Mouse (Mus musculus) midbrain, embryonic 13.5 days (tissue): ENCODE data around the gene 5330417C22Rik. TPM values are rescaled to one million over a fixed set of nuclear protein-coding genes. Genes with fewer than 3 reads are reported as not detected.

Experiments
- ATAC-seq: fragments of 200-750 bp; cut with Nextera tagmentation; 2 replicates; pipeline ENCODE4 v1.8.0; 2017; ENCODE audit warnings: mild to moderate bottlenecking, moderate TSS enrichment, moderate library complexity
- H3K27ac ChIP-seq: fragments of 300-500 bp; sonication (generic); 2 replicates; pipeline ENCODE4 v1.5.1; 2015; ENCODE audit warnings: inconsistent platforms, mild to moderate bottlenecking, moderate library complexity
- H3K27me3 ChIP-seq: fragments of 300-500 bp; sonication (generic); 2 replicates; pipeline ENCODE4 v1.6.1; 2015; ENCODE audit warnings: mild to moderate bottlenecking, inconsistent platforms
- H3K36me3 ChIP-seq: fragments of 300-500 bp; sonication (generic); 2 replicates; pipeline ENCODE4 v1.6.1; 2015; ENCODE audit warnings: mild to moderate bottlenecking, inconsistent platforms
- H3K4me1 ChIP-seq: fragments of 300-500 bp; sonication (generic); replicated peaks from 2 replicates; pipeline ENCODE4 v1.6.1; 2015; ENCODE audit warnings: inconsistent platforms
- H3K4me2 ChIP-seq: fragments of 300-500 bp; sonication (generic); replicated peaks from 2 replicates; pipeline ENCODE4 v1.6.1; 2015; ENCODE audit warnings: moderate library complexity, mild to moderate bottlenecking, inconsistent platforms
- H3K4me3 ChIP-seq: fragments of 300-500 bp; sonication (generic); replicated peaks from 2 replicates; pipeline ENCODE4 v1.5.1; 2015; ENCODE audit warnings: mild to moderate bottlenecking, inconsistent platforms
- H3K9ac ChIP-seq: fragments of 300-500 bp; sonication (generic); replicated peaks from 2 replicates; pipeline ENCODE4 v1.6.1; 2015; ENCODE audit warnings: mild to moderate bottlenecking, inconsistent platforms
- H3K9me3 ChIP-seq: fragments of 300-500 bp; sonication (generic); 2 replicates; pipeline ENCODE4 v1.6.1; 2016; ENCODE audit warnings: mild to moderate bottlenecking, inconsistent platforms
- WGBS: fragments of 180-500 bp; shearing (Covaris S2); methylation state at CpG from one replicate; pipeline ENCODE4 v1.1.7; 2015; 5-methylcytosine and 5-hydroxymethylcytosine counted together
- polyA plus RNA-seq: library from polyadenylated mRNA; unstranded; fragments of >200 nt; fragmentation: Nextera tagmentation; extraction: Ambion mirVana; gene quantifications from 2 replicates; pipeline ENCODE4 v1.2.1, GENCODE M21; 2015

5330417C22Rik gene
- polyA plus RNA-seq, 1 experiment from 2014 or later: 7.5 TPM

DNA sequence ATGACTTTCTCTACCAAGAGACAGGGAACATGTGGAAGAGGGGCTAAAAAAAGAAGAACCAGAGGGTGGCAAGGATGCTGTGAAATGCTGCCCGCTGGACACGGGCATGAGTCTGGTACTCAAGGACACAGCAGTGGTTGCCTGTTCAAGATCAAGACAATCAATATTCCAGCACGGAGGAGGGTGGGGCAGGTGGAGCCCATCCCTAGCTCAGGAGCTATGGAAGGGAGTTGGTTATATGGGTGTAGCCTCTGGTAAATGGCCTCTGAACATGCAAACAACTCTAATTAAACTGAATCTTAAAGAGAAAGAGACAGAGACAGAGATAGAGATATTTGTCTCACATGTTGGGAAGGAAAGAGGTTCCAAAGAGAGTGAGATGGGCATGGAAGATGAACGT lies 51.6 kb downstream of the 5330417C22Rik start:
- H3K4me1 ChIP-seq: no peaks in the 10 kb centered on the region
- no peaks in the 10 kb centered on the region for H3K27me3 ChIP-seq
- no peak for ATAC-seq
- H3K9ac ChIP-seq: no peak overlapping the region
- no peak overlapping the region for H3K4me2 ChIP-seq
- no peaks in the 10 kb centered on the region for H3K9me3 ChIP-seq
- 0 out of 2 replicates have a peak, but pooled peaks cover 8% of the 10 kb centered on the region for H3K36me3 ChIP-seq
- H3K27ac ChIP-seq: no peak overlapping the region
- no peak overlapping the region for H3K4me3 ChIP-seq
- WGBS: 95% methylated on average over 4 of the region's 4 CpGs

DNA sequence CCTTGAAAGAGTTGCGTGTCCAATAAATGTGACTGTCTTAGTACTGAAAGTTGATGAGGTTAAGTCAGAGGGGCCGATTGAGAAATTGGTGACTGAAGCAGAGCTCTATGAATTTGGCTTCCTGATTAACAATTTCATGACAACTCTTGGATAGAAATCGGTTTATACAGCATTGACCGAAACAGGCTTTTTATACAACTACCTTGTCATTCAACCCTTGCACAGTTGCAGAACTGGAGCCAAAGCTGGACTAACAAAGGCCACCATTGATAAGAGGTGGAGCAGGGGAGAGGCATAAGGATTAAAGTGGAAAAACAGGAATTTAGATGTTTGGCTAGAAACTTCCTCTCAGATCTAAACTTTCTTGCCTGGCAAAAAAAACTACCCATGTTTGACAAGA lies 57.5 kb downstream of the 5330417C22Rik start:
- no peak overlapping the region for H3K9ac ChIP-seq
- WGBS: 83% methylated on average over 4 of the region's 4 CpGs
- 0 out of 2 replicates have a peak, but pooled peaks cover 5% of the 10 kb centered on the region for H3K36me3 ChIP-seq
- H3K27me3 ChIP-seq: no peaks in the 10 kb centered on the region
- no peaks in the 10 kb centered on the region for H3K4me1 ChIP-seq
- H3K4me2 ChIP-seq: no peak overlapping the region
- H3K9me3 ChIP-seq: no peaks in the 10 kb centered on the region
- H3K27ac ChIP-seq: no peak overlapping the region
- no peak overlapping the region for H3K4me3 ChIP-seq
- ATAC-seq: no peak

DNA sequence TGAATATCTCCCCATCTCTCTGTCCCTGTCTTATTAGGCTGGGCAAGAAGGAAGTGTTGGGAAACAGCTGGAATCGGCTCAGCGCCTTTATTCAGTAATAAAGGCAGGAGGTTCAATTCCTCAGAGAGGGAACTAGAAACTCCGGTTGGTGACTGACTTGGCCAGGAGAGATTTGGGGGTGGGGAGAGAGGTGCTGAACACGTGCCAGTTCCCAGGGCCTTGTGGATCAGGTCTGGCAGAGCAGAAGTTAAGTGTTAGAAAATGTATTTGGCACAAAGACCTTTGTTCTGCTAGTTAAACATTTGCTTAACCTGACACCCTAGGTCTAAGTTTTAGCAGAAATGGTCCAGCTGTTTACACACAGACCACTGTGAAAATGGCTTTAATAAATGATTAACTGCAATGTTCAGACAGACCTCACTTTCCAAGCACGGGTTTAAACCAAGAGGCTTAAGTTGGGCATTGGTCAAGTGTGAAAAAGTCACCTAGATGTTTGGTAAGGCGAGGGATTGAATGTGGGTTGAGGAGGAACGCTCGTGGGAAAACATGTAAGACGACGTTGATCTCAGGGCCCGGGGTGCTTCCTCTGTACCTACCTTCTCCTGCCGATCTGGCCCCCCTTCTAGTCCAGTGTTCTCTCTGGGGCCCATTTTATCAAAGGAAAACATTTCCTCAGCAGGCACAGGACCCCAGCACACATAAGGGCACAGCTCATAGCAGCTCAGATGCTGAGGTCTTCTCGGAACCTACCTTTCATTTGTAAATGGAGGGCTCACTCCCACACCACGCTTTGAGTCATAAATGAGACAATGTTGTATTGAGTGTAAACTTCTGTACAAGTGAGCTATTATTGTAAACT lies 59.3 kb downstream of the 5330417C22Rik start:
- no peaks in the 10 kb centered on the region for H3K9me3 ChIP-seq
- 0 out of 2 replicates have a peak, but pooled peaks cover 5% of the 10 kb centered on the region for H3K36me3 ChIP-seq
- H3K9ac ChIP-seq: no peak overlapping the region
- WGBS: 67% methylated on average over 14 of the region's 14 CpGs
- H3K4me1 ChIP-seq: no peaks in the 10 kb centered on the region
- ATAC-seq: no peak
- no peak overlapping the region for H3K27ac ChIP-seq
- no peak overlapping the region for H3K4me2 ChIP-seq
- no peaks in the 10 kb centered on the region for H3K27me3 ChIP-seq
- no peak overlapping the region for H3K4me3 ChIP-seq

DNA sequence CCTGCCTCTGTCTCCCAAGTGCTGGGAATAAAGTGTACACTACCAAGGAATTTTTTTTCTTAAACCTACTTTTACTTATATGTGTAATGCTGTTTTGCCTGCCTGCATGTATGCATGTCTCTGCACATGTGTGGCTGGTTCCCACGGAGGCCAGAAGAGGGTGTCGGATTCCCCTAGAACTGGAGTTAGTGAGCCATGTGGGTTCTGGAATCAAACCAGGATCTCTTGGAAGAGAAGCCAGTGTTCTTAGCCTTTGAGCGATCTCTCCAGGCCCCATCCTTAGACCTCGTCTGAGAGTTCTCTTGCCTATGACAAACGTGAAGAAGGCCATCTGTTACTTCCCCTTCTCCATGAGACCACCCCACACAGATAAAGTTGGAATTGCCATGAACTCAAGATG lies 60.8 kb downstream of the 5330417C22Rik start:
- Histone ChIP-seq H3K4me1 (no peaks in the 10 kb centered on the region), H3K36me3 (0 out of 2 replicates have a peak, but pooled peaks cover under 1% of the 10 kb centered on the region)
- WGBS: 90% methylated on average over 5 of the region's 5 CpGs

DNA sequence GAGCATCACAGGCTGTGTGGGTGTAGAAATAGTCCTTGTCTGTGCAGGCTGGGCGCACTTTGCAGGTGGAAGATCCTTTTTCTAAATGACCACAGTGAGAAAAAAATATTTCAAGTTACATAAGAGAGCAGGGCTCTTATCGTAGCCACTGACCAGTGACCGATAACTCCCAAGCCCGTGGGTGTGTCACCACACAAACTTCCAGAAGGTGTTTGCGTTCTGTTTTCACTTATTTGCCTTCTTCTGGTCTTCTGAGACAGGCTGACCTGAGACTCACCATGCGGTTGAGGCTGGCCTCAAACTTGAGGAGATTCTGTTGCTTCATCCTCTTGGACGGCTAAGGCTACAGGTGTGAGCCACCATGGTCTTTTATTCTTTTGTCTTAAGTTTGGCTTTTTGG lies 61.4 kb downstream of the 5330417C22Rik start:
- H3K4me2 ChIP-seq: no peak overlapping the region
- H3K9me3 ChIP-seq: no peaks in the 10 kb centered on the region
- no peak overlapping the region for H3K27ac ChIP-seq
- no peak for ATAC-seq
- H3K9ac ChIP-seq: no peak overlapping the region
- no peak overlapping the region for H3K4me3 ChIP-seq
- no peaks in the 10 kb centered on the region for H3K27me3 ChIP-seq
- H3K36me3 ChIP-seq: no peaks in the 10 kb centered on the region
- H3K4me1 ChIP-seq: no peaks in the 10 kb centered on the region
- 93% methylated on average over 7 of the region's 7 CpGs for WGBS

More for the DNA sequence above, 60.8 kb downstream of the 5330417C22Rik start:
- no peak for ATAC-seq
- Histone ChIP-seq H3K27ac (no peak overlapping the region), H3K27me3 (no peaks in the 10 kb centered on the region), H3K4me2 (no peak overlapping the region), H3K9me3 (no peaks in the 10 kb centered on the region), H3K4me3 (no peak overlapping the region), H3K9ac (no peak overlapping the region)

DNA sequence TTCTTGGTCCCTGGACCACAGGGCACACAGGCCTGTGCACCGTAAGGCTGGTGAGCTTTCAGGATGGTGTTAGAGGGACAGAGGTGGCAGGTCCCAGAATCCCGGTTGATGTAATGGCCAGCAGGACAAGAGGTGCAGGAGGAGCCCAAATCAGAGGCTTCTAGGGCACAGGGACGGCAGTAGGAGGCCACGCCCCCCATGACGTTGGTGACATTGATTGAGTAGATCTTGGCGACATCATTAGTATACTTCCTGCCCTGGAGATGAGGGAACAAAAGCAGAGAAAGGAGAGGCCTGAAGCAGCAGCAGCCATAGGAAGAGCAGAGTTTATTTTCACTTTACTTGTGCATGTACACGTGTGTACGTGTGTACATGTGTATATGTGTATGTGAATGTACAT lies 68.6 kb downstream of the 5330417C22Rik start:
- Histone ChIP-seq H3K4me1 (no peaks in the 10 kb centered on the region), H3K4me2 (no peak overlapping the region), H3K9me3 (no peaks in the 10 kb centered on the region), H3K9ac (no peak overlapping the region), H3K27ac (no peak overlapping the region), H3K4me3 (no peak overlapping the region), H3K36me3 (no peaks in the 10 kb centered on the region), H3K27me3 (no peaks in the 10 kb centered on the region)
- 87% methylated on average over 8 of the region's 8 CpGs for WGBS
- no peak for ATAC-seq

DNA sequence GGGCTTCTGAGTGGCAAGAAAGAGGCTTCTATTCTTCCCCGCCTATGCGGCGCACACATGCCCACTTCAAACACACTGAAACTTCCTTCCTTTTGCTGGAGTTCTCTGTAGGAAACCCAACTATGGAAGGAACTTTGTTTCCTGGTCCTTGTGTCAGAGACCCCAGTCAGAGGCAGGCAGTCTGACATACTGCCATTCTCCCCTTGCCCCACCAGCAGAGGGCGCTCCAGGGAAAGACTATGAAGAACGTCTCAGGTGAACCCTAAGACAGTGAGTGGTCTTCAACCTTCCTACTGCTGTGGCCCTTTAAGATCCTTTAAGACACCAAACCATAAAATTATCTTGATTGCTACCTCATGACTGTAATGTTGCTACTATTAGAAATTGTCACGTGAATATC lies 69.9 kb downstream of the 5330417C22Rik start:
- Histone ChIP-seq H3K4me1 (no peaks in the 10 kb centered on the region), H3K36me3 (no peaks in the 10 kb centered on the region), H3K4me3 (no peak overlapping the region), H3K4me2 (no peak overlapping the region), H3K9me3 (no peaks in the 10 kb centered on the region), H3K27ac (no peak overlapping the region), H3K27me3 (no peaks in the 10 kb centered on the region), H3K9ac (no peak overlapping the region)
- no peak for ATAC-seq
- 93% methylated on average over 6 of the region's 6 CpGs for WGBS

DNA sequence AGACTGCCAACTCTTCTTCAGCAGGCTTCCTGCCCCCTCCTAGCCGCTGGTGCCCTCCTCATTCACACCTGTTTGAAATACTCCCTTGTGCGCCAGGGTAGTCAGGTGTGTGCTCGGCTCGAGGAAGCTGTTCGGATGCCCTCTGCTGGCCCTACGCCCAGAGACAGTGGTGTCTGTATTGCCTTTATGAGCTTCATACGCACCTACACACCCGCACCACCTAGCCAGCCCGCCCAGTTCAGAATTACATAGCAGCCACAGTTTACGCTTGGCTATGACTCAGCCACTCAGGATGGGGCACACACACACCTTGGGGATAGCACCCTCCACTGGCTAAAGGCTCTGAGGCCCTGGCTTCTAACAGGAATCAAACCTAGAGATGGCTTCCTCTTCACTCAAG lies 77.5 kb downstream of the 5330417C22Rik start:
- ATAC-seq: 0 out of 2 replicates have a peak, but pooled peaks have one; percentile 43
- Histone ChIP-seq H3K9me3 (no peaks in the 10 kb centered on the region), H3K36me3 (no peaks in the 10 kb centered on the region), H3K27me3 (no peaks in the 10 kb centered on the region), H3K4me2 (no peak overlapping the region), H3K27ac (no peak overlapping the region), H3K4me1 (0 out of 2 replicates have a peak, but pooled peaks cover 3% of the 10 kb centered on the region), H3K9ac (no peak overlapping the region), H3K4me3 (no peak overlapping the region)
- WGBS: 49% methylated on average over 10 of the region's 10 CpGs

DNA sequence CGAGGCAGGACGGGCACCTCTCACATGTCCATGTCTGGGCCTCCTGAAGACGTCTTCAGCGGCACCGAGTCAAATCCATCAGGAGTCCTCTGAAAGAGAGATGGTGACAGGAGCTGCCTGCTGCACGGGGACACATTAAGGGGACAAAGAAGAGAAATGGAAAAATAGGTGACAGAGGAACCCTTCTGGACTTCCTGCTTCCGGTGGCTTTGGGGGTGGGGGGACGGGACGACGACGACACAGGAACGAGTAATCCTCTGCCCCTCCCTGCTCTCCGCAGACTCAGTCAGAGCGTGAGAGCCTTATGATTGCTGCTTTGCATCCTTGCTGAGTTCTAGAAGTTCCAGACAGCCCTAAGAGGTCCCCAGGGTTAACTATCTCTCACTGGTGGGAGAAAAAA lies 78.0 kb downstream of the 5330417C22Rik start:
- ATAC-seq: 0 out of 2 replicates have a peak, but pooled peaks have one; percentile 20
- H3K36me3 ChIP-seq: no peaks in the 10 kb centered on the region
- H3K4me1 ChIP-seq: 0 out of 2 replicates have a peak, but pooled peaks cover 3% of the 10 kb centered on the region
- 67% methylated on average over 14 of the region's 14 CpGs for WGBS
- H3K27ac ChIP-seq: no peak overlapping the region
- no peak overlapping the region for H3K9ac ChIP-seq
- no peaks in the 10 kb centered on the region for H3K9me3 ChIP-seq
- H3K4me3 ChIP-seq: no peak overlapping the region
- no peaks in the 10 kb centered on the region for H3K27me3 ChIP-seq
- no peak overlapping the region for H3K4me2 ChIP-seq

DNA sequence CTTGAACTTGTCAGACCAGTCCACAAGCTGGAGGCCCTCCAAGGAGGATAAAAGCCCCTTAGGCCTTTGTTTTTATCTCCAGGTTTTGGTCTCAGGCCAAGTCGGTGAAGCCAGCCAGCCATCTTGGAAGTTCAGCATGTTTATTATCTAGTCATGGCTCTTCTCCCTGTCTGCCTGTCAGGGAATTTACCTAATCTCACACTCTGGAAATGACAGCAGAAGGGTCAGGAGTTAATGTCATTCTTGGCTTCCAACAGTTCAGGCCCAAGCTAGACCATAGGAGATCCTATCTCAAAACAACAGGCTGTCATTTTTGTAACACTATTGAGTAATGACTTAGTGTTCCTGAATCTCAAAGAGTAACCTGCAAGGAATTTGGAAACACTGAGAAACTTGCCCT lies 82.2 kb downstream of the 5330417C22Rik start:
- Histone ChIP-seq H3K36me3 (no peaks in the 10 kb centered on the region), H3K4me2 (no peak overlapping the region), H3K4me3 (no peak overlapping the region), H3K9me3 (no peaks in the 10 kb centered on the region), H3K27me3 (no peaks in the 10 kb centered on the region), H3K4me1 (0 out of 2 replicates have a peak, but pooled peaks cover 3% of the 10 kb centered on the region), H3K9ac (no peak overlapping the region), H3K27ac (no peak overlapping the region)
- 82% methylated on average over 1 of the region's 1 CpGs for WGBS
- no peak for ATAC-seq

DNA sequence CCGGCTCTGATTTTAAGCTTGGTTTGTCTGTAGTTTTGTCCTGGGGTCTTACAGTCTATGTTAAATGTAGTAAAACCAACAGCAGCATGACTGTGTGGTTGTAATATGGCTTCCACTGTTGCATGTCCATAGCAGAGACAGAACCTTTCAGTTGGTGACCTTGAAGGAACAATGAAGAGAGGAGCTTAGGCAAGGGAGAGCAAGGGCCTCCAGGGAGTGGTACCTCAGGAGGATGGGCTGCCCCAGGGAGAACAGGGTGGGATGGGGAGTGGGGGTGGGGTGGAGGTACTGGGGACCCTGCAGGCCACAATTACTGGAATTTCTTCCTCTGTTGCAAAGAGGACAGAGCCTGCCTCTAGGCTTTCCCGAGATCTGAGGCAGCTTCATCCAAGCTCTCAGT lies 84.4 kb downstream of the 5330417C22Rik start:
- Histone ChIP-seq H3K9me3 (no peaks in the 10 kb centered on the region), H3K27me3 (no peaks in the 10 kb centered on the region), H3K36me3 (no peaks in the 10 kb centered on the region), H3K27ac (no peak overlapping the region), H3K4me1 (no peaks in the 10 kb centered on the region), H3K9ac (no peak overlapping the region), H3K4me2 (no peak overlapping the region), H3K4me3 (no peak overlapping the region)
- no peak for ATAC-seq
- WGBS: 89% methylated on average over 2 of the region's 2 CpGs

DNA sequence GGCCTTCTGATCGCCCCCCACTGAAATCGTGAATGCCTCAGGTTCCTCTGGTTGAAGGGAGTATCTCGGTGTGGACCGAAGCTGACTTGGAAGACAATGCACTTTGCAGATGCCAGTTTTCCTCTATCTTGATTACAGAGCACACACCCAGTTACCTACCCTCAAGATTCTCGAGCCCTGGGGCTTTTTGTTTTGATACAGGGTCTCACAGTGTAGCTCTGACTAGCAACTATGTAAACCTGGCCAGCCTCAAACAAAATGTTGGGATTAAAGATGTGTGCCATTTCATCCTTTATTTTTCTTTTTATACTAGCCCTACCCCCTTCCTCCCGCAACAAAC lies 91.0 kb downstream of the 5330417C22Rik start:
- H3K27me3 ChIP-seq: no peaks in the 10 kb centered on the region
- H3K4me1 ChIP-seq: peaks cover 50% of the 10 kb centered on the region
- H3K36me3 ChIP-seq: 0 out of 2 replicates have a peak, but pooled peaks cover 6% of the 10 kb centered on the region
- peak overlapping the region; percentile 95 for H3K4me2 ChIP-seq
- WGBS: 11% methylated on average over 6 of the region's 6 CpGs
- ATAC-seq: no peak; the same call in 1 of the 2 replicates
- peak overlapping the region; percentile 92 for H3K9ac ChIP-seq
- H3K27ac ChIP-seq: peak overlapping the region; percentile 92
- H3K9me3 ChIP-seq: no peaks in the 10 kb centered on the region
- peak overlapping the region; percentile 91 for H3K4me3 ChIP-seq
